Mouse (Mus musculus) left cerebral cortex, postnatal 14 days (tissue): Measurements from ENCODE around the gene Cald1. TPM values are rescaled to one million over a fixed set of nuclear protein-coding genes. Genes with fewer than 3 reads are reported as not detected.

Experiments used
- DNase-seq, 2 experiments: peaks; one replicate each; pipeline ENCODE4 v3.0.0; 2021 to 2022; ENCODE audit warnings: low spot score in 2 of 2, mixed read lengths in 1 of 2
- intact Hi-C: fragments of 180-260 bp; cut with DNase I; formaldehyde crosslinking; loops from one replicate; pipeline ENCODE4 v1.15.1; 2025
- total RNA-seq, 2 experiments: library from RNA; stranded (reverse); gene quantifications; 2 replicates each; pipeline ENCODE4 v1.2.3; 2021

Cald1 gene
- total RNA-seq, 2 experiments from 2014 or later: 20.8 to 23.8 TPM

GRCm38 (mm10) chr6:34609892-34610829, 11.9 kb downstream of the Cald1 start:
- intact Hi-C loops: no loop called here

GRCm38 (mm10) chr6:34613122-34613521, 14.8 kb downstream of the Cald1 start:
- intact Hi-C loops: no loop called here
- DNase-seq: no peak

More at GRCm38 (mm10) chr6:34609892-34610829, 11.9 kb downstream of the Cald1 start:
- DNase-seq: no peak

GRCm38 (mm10) chr6:34615419-34615818, 17.1 kb downstream of the Cald1 start:
- DNase-seq: no peak
- intact Hi-C loops: no loop called here

GRCm38 (mm10) chr6:34619494-34619893, 21.2 kb downstream of the Cald1 start:
- intact Hi-C loops: no loop called here

GRCm38 (mm10) chr6:34620242-34620641, 21.9 kb downstream of the Cald1 start:
- intact Hi-C loops: no loop called here
- no peak for DNase-seq

More at GRCm38 (mm10) chr6:34619494-34619893, 21.2 kb downstream of the Cald1 start:
- DNase-seq: no peak

- intact Hi-C loops: no loop called here
- no peak for DNase-seq
These were observed 24.6 kb downstream of the Cald1 start for GRCm38 (mm10) chr6:34622865-34623264.

- DNase-seq: no peak
- intact Hi-C loops: no loop called here
These were observed 25.0 kb downstream of the Cald1 start for GRCm38 (mm10) chr6:34623290-34623689.

- no peak for DNase-seq
These were observed 26.2 kb downstream of the Cald1 start for GRCm38 (mm10) chr6:34624536-34624935.

GRCm38 (mm10) chr6:34626586-34627245, 28.4 kb downstream of the Cald1 start:
- intact Hi-C loops: no loop called here

More at GRCm38 (mm10) chr6:34624536-34624935, 26.2 kb downstream of the Cald1 start:
- intact Hi-C loops: no loop called here

GRCm38 (mm10) chr6:34628131-34628530, 29.8 kb downstream of the Cald1 start:
- no peak for DNase-seq
- intact Hi-C loops: no loop called here

More at GRCm38 (mm10) chr6:34626586-34627245, 28.4 kb downstream of the Cald1 start:
- no peak for DNase-seq

GRCm38 (mm10) chr6:34633776-34634175, 35.5 kb downstream of the Cald1 start:
- intact Hi-C loops: no loop called here
- DNase-seq: no peak

GRCm38 (mm10) chr6:34637588-34638438, 39.5 kb downstream of the Cald1 start:
- no peak for DNase-seq

GRCm38 (mm10) chr6:34638667-34639066, 40.4 kb downstream of the Cald1 start:
- intact Hi-C loops: no loop called here
- DNase-seq: no peak

More at GRCm38 (mm10) chr6:34637588-34638438, 39.5 kb downstream of the Cald1 start:
- intact Hi-C loops: no loop called here

GRCm38 (mm10) chr6:34640226-34640625, 41.9 kb downstream of the Cald1 start:
- intact Hi-C loops: no loop called here
- DNase-seq: no peak

- DNase-seq: no peak
- intact Hi-C loops: no loop called here
These were observed 42.8 kb downstream of the Cald1 start for GRCm38 (mm10) chr6:34641081-34641480.

- DNase-seq: peak in 1 of 2 experiments; percentile 38
- intact Hi-C loops: no loop called here
These were observed 43.8 kb downstream of the Cald1 start for GRCm38 (mm10) chr6:34642075-34642547.

GRCm38 (mm10) chr6:34648017-34648787, 49.9 kb downstream of the Cald1 start:
- peak in 1 of 2 experiments; percentile 11 for DNase-seq
- intact Hi-C loops: no loop called here

- intact Hi-C loops: no loop called here
- DNase-seq: no peak
These were observed 53.0 kb downstream of the Cald1 start for GRCm38 (mm10) chr6:34651298-34651697.

GRCm38 (mm10) chr6:34655719-34656118, 57.4 kb downstream of the Cald1 start:
- intact Hi-C loops: no loop called here

More at GRCm38 (mm10) chr6:34655719-34656118, 57.4 kb downstream of the Cald1 start:
- DNase-seq: no peak
